Mouse (Mus musculus): Measurements from ENCODE around the gene Hecw1.

GRCm38 (mm10) chr13:14500251-14500650 is 22.8 kb downstream of the Hecw1 start:
- TF ChIP-seq POLR2A (IDR thresholded peaks at IDR 0.05; ENCODE audit: extremely low read depth, insufficient read depth, low read length) (no peak), CTCF (IDR thresholded peaks at IDR 0.05; ENCODE audit: low read depth, low read length) (no peak)
